Mouse (Mus musculus) forebrain, embryonic 14.5 days (tissue): ENCODE results near the gene Wdr66. TPM values are rescaled to one million over a fixed set of nuclear protein-coding genes. Genes with fewer than 3 reads are reported as not detected.
A peak's percentile ranks its signal among the peaks of the same experiment; 100 is the strongest.

Source experiments
- ATAC-seq: fragments of 200-750 bp; cut with Nextera tagmentation; 2 replicates; pipeline ENCODE4 v1.8.0; 2017; ENCODE audit warnings: mild to moderate bottlenecking, moderate library complexity
- DNase-seq: peaks from one replicate; pipeline ENCODE4 v3.0.0-alpha.2; 2015; ENCODE audit warnings: low spot score
- H3K27ac ChIP-seq: fragments of 300-500 bp; sonication (generic); 2 replicates; pipeline ENCODE4 v1.5.1; 2014; ENCODE audit warnings: low read depth, mild to moderate bottlenecking, control low read depth, low read length, moderate library complexity
- H3K27me3 ChIP-seq: fragments of 300-500 bp; sonication (generic); replicated peaks from 2 replicates; pipeline ENCODE4 v1.6.1; 2014; ENCODE audit warnings: low read length, control low read depth, mixed read lengths; ENCODE audit not compliant: control insufficient read depth, insufficient read depth
- H3K36me3 ChIP-seq: fragments of 300-500 bp; sonication (generic); 2 replicates; pipeline ENCODE4 v1.6.1; 2014; ENCODE audit warnings: low read length, control low read depth; ENCODE audit not compliant: control insufficient read depth, insufficient read depth
- H3K4me1 ChIP-seq: fragments of 300-500 bp; sonication (generic); 2 replicates; pipeline ENCODE4 v1.6.1; 2014; ENCODE audit warnings: antibody characterized with exemption, low read length, control low read depth; ENCODE audit not compliant: control insufficient read depth, insufficient read depth
- H3K4me2 ChIP-seq: fragments of 300-500 bp; sonication (generic); 2 replicates; pipeline ENCODE4 v1.6.1; 2014; ENCODE audit warnings: mild to moderate bottlenecking, control low read depth, low read length
- H3K4me3 ChIP-seq: fragments of 300-500 bp; sonication (generic); 2 replicates; pipeline ENCODE4 v1.5.1; 2014; ENCODE audit warnings: low read depth, low read length, control low read depth
- H3K9ac ChIP-seq: fragments of 300-500 bp; sonication (generic); 2 replicates; pipeline ENCODE4 v1.6.1; 2014; ENCODE audit warnings: mild to moderate bottlenecking, low read length, control low read depth, moderate library complexity
- H3K9me3 ChIP-seq: fragments of 300-500 bp; sonication (generic); replicated peaks from 2 replicates; pipeline ENCODE4 v1.6.1; 2016; ENCODE audit warnings: low read length, control low read depth, mixed read lengths; ENCODE audit not compliant: control insufficient read depth
- WGBS: fragments of 180-500 bp; shearing (Covaris S2); extraction: QIAGEN DNeasy Blood & Tissue Kit; methylation state at CpG from one replicate; pipeline ENCODE4 v1.1.7; 2014; 5-methylcytosine and 5-hydroxymethylcytosine counted together
- polyA plus RNA-seq: library from polyadenylated mRNA; unstranded; fragments of >200 nt; fragmentation: Nextera tagmentation; extraction: Ambion mirVana; gene quantifications from 2 replicates; pipeline ENCODE4 v1.2.1, GENCODE M21; 2014

The Wdr66 gene
- polyA plus RNA-seq, 1 experiment from 2014 or later, result 2.4 TPM

DNA sequence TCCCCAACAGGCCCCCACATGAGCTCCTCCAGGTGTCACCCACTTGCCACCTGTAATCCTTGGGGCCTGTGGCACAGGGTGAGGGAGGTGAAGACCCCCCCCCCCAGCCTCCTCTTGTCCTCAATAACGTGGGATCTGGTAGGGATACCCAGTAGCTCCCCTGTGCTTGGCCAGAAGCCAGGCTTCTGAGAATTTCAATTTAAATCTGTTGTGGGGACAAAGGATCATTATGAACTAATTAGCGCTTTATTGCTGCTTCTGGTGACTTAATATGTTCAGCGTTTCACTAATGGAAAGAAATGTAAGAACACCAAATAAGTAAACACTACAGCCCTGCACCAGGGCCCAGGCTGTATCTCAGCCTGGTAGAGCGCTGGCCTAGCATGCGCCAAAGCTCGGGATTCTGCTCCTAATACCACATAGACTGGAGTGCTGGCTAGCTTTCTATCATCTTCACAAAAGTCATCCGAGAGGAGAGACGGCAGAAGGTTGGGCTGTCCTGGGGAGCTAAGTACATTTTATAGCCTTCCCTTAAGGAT is 48.7 kb downstream of the Wdr66 start:
- Histone ChIP-seq H3K36me3 (no peaks in the 10 kb centered on the region), H3K4me3 (no peak overlapping the region), H3K27me3 (no peaks in the 10 kb centered on the region), H3K9ac (no peak overlapping the region), H3K9me3 (no peaks in the 10 kb centered on the region), H3K4me2 (peak overlapping the region; percentile 7; the same call in 1 of the 2 replicates), H3K4me1 (peaks cover 26% of the 10 kb centered on the region), H3K27ac (peak overlapping the region; percentile 58)
- 42% methylated on average over 8 of the region's 8 CpGs for WGBS
- ATAC-seq, result peak; percentile 54; the same call in 1 of the 2 replicates
- DNase-seq, result peak; percentile 80

DNA sequence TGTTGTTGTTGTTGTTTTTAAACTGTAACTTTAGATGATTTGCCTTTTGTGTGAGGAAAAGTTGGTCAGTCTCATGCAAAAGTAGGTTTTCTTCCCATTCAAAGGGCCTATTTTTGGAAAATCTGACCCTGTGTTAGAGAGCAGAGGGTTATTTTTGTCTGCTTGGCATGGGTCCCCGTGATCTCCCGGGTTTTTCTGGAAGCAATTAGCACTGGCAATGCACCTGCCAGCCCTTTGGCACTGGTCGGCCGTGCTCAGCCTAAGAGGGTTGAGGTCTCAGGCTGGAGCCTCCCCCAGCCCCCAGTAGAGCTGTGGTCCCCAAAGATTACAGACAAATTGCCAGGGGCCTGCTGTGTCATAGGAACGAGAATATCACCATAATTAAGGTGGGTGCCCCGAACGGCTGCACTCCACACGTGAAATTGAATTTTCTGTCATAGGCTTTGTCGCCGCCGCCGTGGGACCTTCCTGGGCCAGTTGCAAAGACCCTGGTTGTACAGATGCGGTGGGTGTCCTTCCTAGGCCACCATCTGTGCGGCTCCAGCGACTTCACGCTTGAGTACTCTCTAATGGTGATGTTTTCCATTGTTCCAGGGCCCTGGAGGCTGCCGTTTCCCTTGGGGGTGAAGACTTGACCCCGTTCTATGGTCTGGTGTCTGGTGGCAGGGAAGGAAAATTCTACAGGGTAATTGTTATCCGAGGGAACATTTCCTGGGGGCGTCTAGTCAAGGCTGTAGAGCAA is 50.0 kb downstream of the Wdr66 start:
- 20% methylated on average over 20 of the region's 20 CpGs for WGBS
- Histone ChIP-seq H3K4me3 (no peak overlapping the region), H3K4me2 (no peak overlapping the region), H3K27ac (no peak overlapping the region), H3K9me3 (no peaks in the 10 kb centered on the region), H3K27me3 (no peaks in the 10 kb centered on the region), H3K9ac (no peak overlapping the region), H3K36me3 (no peaks in the 10 kb centered on the region), H3K4me1 (peaks cover 26% of the 10 kb centered on the region)
- ATAC-seq (0 out of 2 replicates have a peak, but pooled peaks have one; percentile 12), DNase-seq (peak; percentile 49)

DNA sequence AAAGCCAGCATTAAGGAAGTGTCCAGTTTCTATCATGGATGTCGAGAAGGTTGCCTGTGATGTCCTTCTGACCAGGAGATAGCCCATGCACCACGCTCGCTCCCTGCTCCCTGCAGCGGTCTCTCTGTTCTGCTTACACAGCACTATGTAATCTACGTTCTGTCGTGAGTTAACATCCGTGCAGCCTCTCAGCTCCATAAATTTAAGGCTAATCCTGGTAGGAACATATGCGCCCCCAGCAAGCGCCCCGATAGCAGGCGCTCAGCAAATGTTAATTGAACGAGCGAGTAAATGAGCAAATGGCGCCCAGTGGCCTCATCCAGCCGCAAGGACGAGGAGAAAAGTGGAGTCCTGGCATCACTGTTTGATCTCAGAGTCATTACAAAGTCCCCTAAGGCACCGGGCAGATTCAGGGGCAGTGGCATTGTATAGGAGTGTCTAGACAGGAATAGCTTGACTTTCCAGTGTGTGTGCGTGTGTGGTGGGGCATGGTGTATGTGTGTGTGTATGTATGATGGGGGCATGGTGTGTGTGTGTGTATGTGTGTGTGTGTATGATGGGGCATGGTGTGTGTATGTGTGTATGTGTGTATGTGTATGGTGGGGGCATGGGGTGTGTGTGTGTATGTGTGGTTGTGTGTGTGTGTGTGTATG is 55.9 kb downstream of the Wdr66 start:
- Histone ChIP-seq H3K4me3 (no peak overlapping the region), H3K27me3 (no peaks in the 10 kb centered on the region), H3K4me1 (no peaks in the 10 kb centered on the region), H3K36me3 (no peaks in the 10 kb centered on the region), H3K4me2 (no peak overlapping the region), H3K9me3 (no peaks in the 10 kb centered on the region), H3K27ac (peak overlapping the region; percentile 11; the same call in 1 of the 2 replicates), H3K9ac (peak overlapping the region; percentile 8; the same call in 1 of the 2 replicates)
- DNase-seq (no peak), ATAC-seq (no peak)
- 74% methylated on average over 18 of the region's 18 CpGs for WGBS

DNA sequence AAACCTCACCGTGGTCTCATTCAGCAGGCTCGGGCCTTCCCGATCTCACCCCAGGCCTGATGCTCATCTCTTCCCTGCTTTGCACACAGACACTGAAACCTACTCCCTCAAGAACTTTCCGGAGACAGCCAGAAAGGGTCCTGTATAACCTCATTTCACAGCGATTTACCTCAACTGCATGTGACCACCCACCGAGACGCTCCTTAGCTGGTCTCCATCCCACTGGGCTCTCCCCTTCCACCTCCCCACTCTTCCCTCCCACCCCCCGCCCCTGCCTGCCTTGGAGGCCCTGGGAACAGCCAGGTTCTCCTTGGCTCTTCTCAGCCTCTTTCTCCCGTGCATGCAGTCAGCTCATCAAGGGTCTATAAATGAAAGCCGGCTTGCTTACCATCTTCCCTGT is 57.9 kb downstream of the Wdr66 start:
- 48% methylated on average over 10 of the region's 10 CpGs for WGBS
- ATAC-seq, result no peak
- no peak overlapping the region for H3K4me2 ChIP-seq

DNA sequence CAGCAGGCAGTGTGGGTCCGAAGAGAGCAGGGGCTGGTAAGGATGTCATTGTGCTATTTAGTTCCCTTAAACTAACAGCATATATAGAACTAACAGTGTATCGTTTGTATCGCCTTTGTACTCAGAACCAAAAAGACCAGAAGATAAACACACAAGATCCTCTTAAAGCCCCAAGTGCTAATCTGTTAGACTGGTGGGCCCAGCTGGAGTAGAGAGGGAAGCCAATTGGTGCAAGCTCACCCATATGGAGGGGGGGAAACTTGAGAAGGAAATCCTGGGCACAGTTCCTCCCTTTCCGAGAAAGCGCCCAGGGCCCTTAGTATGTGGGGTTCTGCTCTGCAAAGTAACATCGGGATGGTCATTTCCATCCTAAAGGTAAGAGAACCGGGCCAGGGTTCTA is 58.3 kb downstream of the Wdr66 start:
- Histone ChIP-seq H3K4me3 (no peak overlapping the region), H3K9me3 (no peaks in the 10 kb centered on the region), H3K4me2 (no peak overlapping the region), H3K9ac (no peak overlapping the region), H3K4me1 (no peaks in the 10 kb centered on the region), H3K27ac (peak overlapping the region; percentile 62; the same call in 1 of the 2 replicates), H3K36me3 (no peaks in the 10 kb centered on the region), H3K27me3 (no peaks in the 10 kb centered on the region)
- 62% methylated on average over 7 of the region's 7 CpGs for WGBS
- DNase-seq (peak; percentile 64), ATAC-seq (no peak)

More for the DNA sequence above, 57.9 kb downstream of the Wdr66 start:
- Histone ChIP-seq H3K4me1 (no peaks in the 10 kb centered on the region), H3K9me3 (no peaks in the 10 kb centered on the region), H3K36me3 (no peaks in the 10 kb centered on the region), H3K27me3 (no peaks in the 10 kb centered on the region), H3K27ac (peak overlapping the region; percentile 62; the same call in 1 of the 2 replicates), H3K4me3 (no peak overlapping the region), H3K9ac (no peak overlapping the region)
- no peak for DNase-seq

DNA sequence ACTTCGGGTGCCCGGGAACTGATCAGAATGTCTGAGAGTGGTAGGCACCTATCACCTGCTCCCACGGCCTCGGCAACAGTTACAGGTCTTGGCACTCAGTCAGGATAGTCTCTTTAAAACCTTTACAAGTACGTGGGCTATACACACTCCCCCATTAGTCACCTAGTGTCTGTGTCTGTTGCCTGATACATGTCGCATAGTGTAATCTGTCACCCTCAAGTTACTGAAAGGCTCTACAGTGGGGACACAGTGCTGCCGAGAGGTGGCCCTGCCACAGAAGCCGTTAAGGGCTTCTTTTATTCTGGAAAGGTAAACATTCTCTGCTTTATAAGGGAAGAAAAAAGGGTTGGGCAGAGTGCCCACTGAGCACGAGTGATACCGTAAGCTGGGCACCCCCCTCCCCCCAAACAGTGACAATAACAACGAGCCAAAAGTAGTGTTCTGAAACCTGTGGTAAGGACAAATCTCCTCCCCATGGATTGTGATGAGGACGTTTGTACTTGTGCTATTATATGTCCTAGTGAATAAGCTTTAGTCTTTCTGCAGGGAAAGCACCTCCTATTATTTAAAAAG is 61.2 kb downstream of the Wdr66 start:
- H3K4me3 ChIP-seq, result no peak overlapping the region
- H3K27me3 ChIP-seq, result no peaks in the 10 kb centered on the region
- no peak for ATAC-seq
- no peaks in the 10 kb centered on the region for H3K4me1 ChIP-seq
- no peak overlapping the region for H3K27ac ChIP-seq
- no peak overlapping the region for H3K9ac ChIP-seq
- no peak for DNase-seq
- 31% methylated on average over 12 of the region's 12 CpGs for WGBS
- no peak overlapping the region for H3K4me2 ChIP-seq
- no peaks in the 10 kb centered on the region for H3K9me3 ChIP-seq
- no peaks in the 10 kb centered on the region for H3K36me3 ChIP-seq

DNA sequence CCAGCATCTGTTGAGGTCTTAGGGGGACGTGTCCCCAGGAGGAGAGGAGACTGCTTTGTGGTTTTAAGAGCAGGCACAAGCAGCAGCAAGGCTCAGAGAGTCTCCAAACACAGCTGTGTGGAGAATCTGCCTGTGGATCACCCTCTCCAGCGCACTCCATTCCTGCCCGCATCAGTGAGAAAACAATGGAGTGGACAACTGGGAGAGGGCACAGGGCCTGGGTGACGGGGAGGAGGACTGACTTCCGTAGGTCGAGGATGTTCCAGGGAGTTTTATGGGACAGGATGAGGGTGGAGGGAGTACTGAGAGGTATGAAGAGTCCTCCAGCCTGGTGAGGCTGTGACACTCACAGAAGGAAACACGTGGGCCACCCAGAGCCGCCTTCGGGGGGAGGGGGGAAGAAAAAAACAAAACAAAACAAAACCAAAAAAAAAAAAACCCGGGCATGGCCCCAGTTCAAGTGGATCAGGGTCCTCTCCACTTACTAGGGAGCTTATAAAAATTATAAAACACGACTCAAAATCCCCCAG is 62.0 kb downstream of the Wdr66 start:
- H3K4me3 ChIP-seq, result no peak overlapping the region
- H3K27me3 ChIP-seq, result no peaks in the 10 kb centered on the region
- H3K36me3 ChIP-seq, result no peaks in the 10 kb centered on the region
- no peak overlapping the region for H3K9ac ChIP-seq
- no peaks in the 10 kb centered on the region for H3K4me1 ChIP-seq
- H3K27ac ChIP-seq, result no peak overlapping the region
- no peak for ATAC-seq
- 53% methylated on average over 11 of the region's 11 CpGs for WGBS
- DNase-seq, result no peak
- no peak overlapping the region for H3K4me2 ChIP-seq
- no peaks in the 10 kb centered on the region for H3K9me3 ChIP-seq

DNA sequence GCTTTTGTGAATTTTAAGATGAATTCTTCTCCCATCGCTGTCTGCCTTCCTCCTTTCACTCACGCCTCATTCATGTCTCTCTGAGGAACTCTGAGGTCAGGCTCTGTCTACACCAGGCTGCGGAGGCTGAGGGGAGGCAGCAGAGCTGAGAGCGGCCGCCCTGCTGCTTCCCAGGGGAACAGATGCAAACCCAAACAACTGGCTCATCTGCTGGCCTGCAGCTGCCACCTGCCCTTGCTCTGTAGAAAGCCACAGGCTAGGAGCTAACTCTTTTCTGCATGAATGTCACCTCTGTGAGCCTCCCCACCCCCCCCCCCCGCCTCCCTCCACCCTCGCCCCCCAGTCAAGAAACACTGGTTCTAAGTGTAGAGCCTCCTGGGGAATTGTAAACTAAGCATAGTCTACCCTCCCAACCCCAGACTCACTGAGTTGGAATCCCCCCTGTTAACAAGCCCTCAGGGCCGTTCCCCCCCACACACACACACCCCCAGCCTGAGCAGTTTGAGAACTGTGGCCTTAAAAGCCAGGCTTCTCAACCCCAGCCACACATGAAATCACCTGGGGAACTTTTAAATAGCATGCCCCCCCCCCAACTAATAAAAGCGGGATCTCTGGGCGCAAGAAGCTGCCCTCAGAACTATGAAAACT is 63.4 kb downstream of the Wdr66 start:
- Histone ChIP-seq H3K9ac (no peak overlapping the region), H3K9me3 (no peaks in the 10 kb centered on the region), H3K27me3 (no peaks in the 10 kb centered on the region), H3K4me2 (no peak overlapping the region), H3K36me3 (no peaks in the 10 kb centered on the region), H3K4me3 (no peak overlapping the region), H3K27ac (no peak overlapping the region), H3K4me1 (no peaks in the 10 kb centered on the region)
- ATAC-seq, result no peak
- DNase-seq, result no peak
- 54% methylated on average over 10 of the region's 10 CpGs for WGBS
